Mouse (Mus musculus): ENCODE data around the gene Cngb1. TPM values are rescaled to one million over a fixed set of nuclear protein-coding genes. Genes with fewer than 3 reads are reported as not detected.

Cngb1 gene
- under 1 TPM; 0.75 to 0.86 TPM for total RNA-seq (2021)

GRCm38 (mm10) chr8:95306431-95306830, at the start of gene Cngb1:
Gene Cngb1, minus strand, starts transcription at chr8:95306585.
- DNase-seq (ENCODE audit: low spot score), result no peak

GRCm38 (mm10) chr8:95354606-95355005, 48.2 kb upstream of the Cngb1 start:
- intact Hi-C loops (cut with DNase I), result loop anchor here (5.0 kb wide), 1 partner anchor 38 kb away; no protein-coding TSS in a partner anchor
- DNase-seq (ENCODE audit: low spot score), result no peak

More at GRCm38 (mm10) chr8:95306431-95306830, at the start of gene Cngb1:
- intact Hi-C loops (cut with DNase I), result no loop called here

GRCm38 (mm10) chr8:95352871-95353866, 46.8 kb upstream of the Cngb1 start:
- intact Hi-C loops (cut with DNase I), result loop anchor here (2.0 to 5.0 kb wide), 3 partner anchors 20 to 76 kb away; no protein-coding TSS in a partner anchor
- peak; percentile 22 for DNase-seq (ENCODE audit: low spot score)

GRCm38 (mm10) chr8:95352151-95352870, 45.9 kb upstream of the Cngb1 start, which contains the start of gene Mmp15:
Gene Mmp15, plus strand, starts transcription at chr8:95352268.
- DNase-seq (ENCODE audit: low spot score), result peak; percentile 73
- intact Hi-C loops (cut with DNase I), result loop anchor here (2.0 to 5.0 kb wide), 3 partner anchors 20 to 76 kb away; no protein-coding TSS in a partner anchor

- intact Hi-C loops (cut with DNase I), result loop anchor here (1.0 to 5.0 kb wide), 2 partner anchors 41 to 82 kb away; no protein-coding TSS in a partner anchor
These were observed 45.1 kb upstream of the Cngb1 start for GRCm38 (mm10) chr8:95351461-95351860.

GRCm38 (mm10) chr8:95348811-95349630, 42.6 kb upstream of the Cngb1 start:
- intact Hi-C loops (cut with DNase I), result loop anchor here (5.0 kb wide), 4 partner anchors 103 to 253 kb away; no protein-coding TSS in a partner anchor
- DNase-seq (ENCODE audit: low spot score), result no peak

More at GRCm38 (mm10) chr8:95351461-95351860, 45.1 kb upstream of the Cngb1 start:
- DNase-seq (ENCODE audit: low spot score), result no peak

- DNase-seq (ENCODE audit: low spot score), result no peak
- intact Hi-C loops (cut with DNase I), result loop anchor here (5.0 kb wide), 4 partner anchors 104 to 254 kb away; no protein-coding TSS in a partner anchor
These were observed 42.0 kb upstream of the Cngb1 start for GRCm38 (mm10) chr8:95348356-95348755.

GRCm38 (mm10) chr8:95346643-95347545, 40.5 kb upstream of the Cngb1 start:
- no peak for DNase-seq (ENCODE audit: low spot score)
- intact Hi-C loops (cut with DNase I), result loop anchor here (1.0 to 5.0 kb wide), 6 partner anchors 83 to 350 kb away; no protein-coding TSS in a partner anchor

- intact Hi-C loops (cut with DNase I), result loop anchor here (5.0 kb wide), 4 partner anchors 108 to 258 kb away; no protein-coding TSS in a partner anchor
- DNase-seq (ENCODE audit: low spot score), result no peak
These were observed 38.3 kb upstream of the Cngb1 start for GRCm38 (mm10) chr8:95344668-95345067.

- no peak for DNase-seq (ENCODE audit: low spot score)
- intact Hi-C loops (cut with DNase I), result no loop called here
These were observed 35.3 kb upstream of the Cngb1 start for GRCm38 (mm10) chr8:95341721-95342120.

- intact Hi-C loops (cut with DNase I), result no loop called here
- DNase-seq (ENCODE audit: low spot score), result no peak
These were observed 30.0 kb upstream of the Cngb1 start for GRCm38 (mm10) chr8:95336363-95336762.

- no peak for DNase-seq (ENCODE audit: low spot score)
- intact Hi-C loops (cut with DNase I), result no loop called here
These were observed 29.3 kb upstream of the Cngb1 start for GRCm38 (mm10) chr8:95335706-95336105.

- intact Hi-C loops (cut with DNase I), result no loop called here
- DNase-seq (ENCODE audit: low spot score), result no peak
These were observed 26.2 kb upstream of the Cngb1 start for GRCm38 (mm10) chr8:95332437-95333199.

- DNase-seq (ENCODE audit: low spot score), result peak; percentile 92
- intact Hi-C loops (cut with DNase I), result loop anchor here (1.0 to 2.0 kb wide), 2 partner anchors 37 to 78 kb away; no protein-coding TSS in a partner anchor
These were observed 25.5 kb upstream of the Cngb1 start, which contains the start of the genes Zfp319 and Usb1 for GRCm38 (mm10) chr8:95331720-95332436. Gene Zfp319, minus strand, starts transcription at chr8:95331950. Gene Usb1, plus strand, starts transcription at chr8:95332284.

GRCm38 (mm10) chr8:95331156-95331719, 24.9 kb upstream of the Cngb1 start:
- DNase-seq (ENCODE audit: low spot score), result no peak
- intact Hi-C loops (cut with DNase I), result loop anchor here (1.0 to 2.0 kb wide), 2 partner anchors 36 to 77 kb away; no protein-coding TSS in a partner anchor

GRCm38 (mm10) chr8:95330367-95330766, 24.0 kb upstream of the Cngb1 start:
- intact Hi-C loops (cut with DNase I), result loop anchor here (2.0 kb wide), 1 partner anchor 36 kb away; no protein-coding TSS in a partner anchor
- DNase-seq (ENCODE audit: low spot score), result no peak
